Mouse (Mus musculus) CD8-positive naive resting alpha-beta T cell, adult 2 months (primary cell): ENCODE data around the gene Akr1b10.
"Not testable (repeated sequence)": the region's sequence is repeated elsewhere in the genome, so short reads cannot be mapped to it uniquely, and the experiment has no call there.

Experiments used
- DNase-seq, 2 experiments: peaks; one replicate each; pipeline ENCODE4 v3.0.0; 2022; ENCODE audit warnings: low read depth in 2 of 2, low spot score in 2 of 2

Akr1b10 gene

DNA sequence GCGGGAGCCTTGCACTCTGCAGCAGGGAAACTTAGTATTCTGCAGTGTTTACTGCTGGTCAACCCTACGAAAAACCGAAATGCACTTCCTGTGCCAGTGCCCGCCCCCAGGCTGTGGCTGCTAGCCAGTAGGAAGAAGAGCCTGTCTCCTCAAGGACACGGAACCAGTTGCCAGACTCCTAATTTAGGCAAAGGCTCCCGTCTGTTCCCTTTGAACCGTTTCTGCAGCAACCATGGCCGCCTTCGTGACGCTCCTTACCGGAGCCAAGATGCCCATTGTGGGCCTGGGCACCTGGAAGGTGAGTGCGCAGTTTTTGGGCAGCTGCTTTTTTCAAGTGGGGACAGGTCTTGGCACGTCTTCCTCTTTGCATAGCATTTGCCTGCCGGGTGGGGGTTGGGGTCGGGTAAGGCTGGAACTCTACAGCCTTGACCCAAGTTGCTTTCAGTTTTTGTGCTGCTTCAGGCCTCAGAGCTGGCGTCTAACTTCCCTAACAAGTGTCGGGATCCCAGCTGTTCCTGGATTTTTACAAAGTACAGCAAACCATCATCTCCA lies at the start of gene Akr1b10:
Gene Akr1b10 (plus strand): TSS at position 109 of the 552 bp plus-strand sequence.
- peak; percentile 51 to 57 for DNase-seq

DNA sequence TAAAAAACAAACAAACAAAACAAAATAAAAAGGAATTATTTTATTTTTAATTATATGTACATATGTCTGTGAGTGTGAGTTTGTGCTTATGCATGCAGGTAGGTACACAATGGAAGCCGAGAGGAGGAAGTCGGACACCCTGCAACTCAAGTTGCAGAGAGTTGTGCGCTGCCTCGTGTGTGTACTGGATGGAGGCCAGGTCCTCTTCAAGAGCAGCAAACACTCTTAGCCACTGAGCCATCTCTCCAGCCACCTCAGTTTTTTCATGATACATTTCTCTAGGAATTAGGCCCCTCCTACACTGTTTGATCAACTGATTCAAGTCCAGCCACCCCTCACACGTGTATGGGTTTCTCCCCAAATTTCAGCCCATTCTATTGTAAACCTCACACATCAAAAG lies 49.3 kb upstream of the Akr1b10 start:
- no peak for DNase-seq

DNA sequence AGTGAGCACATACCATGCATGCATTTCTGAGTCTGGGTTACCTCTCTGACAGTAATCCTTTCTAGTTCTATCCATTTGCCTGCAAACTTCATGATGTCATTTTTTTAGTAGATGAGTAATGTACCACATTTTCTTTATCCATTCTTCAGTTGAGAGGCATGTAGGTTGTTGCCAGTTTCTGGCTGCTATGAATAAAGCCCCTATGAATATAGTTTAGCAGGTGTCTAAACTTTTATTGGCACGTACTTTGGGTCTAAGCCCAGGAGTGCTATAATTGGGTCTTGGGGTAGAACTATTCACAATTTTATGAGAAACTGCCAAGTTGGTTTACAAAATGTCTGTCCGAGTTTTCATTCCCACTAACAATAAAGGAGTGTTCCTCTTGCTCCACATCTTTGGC lies 46.2 kb upstream of the Akr1b10 start:
- no peak for DNase-seq

GRCm38 (mm10) chr6:34341991-34342390 lies 42.0 kb upstream of the Akr1b10 start:
- DNase-seq: no peak

DNA sequence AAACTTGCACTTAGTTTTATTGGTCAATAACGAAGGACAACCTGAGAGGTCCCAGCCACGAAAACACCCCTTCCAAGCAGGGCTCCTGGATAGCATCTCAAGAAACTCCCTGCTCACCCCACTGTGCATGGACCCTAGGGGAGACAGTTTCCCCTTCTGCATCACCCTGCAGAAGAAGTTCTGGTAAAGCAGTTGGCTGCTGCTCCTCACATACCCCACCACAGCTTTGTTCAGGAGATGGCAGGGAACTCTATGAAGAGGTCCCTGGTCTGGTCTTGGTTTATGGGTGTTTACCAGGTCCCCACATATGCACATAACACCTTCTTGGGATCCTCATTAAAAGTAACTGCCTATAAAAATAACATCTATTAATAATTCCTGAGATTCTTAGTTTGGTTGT lies 41.5 kb upstream of the Akr1b10 start:
- no peak for DNase-seq

DNA sequence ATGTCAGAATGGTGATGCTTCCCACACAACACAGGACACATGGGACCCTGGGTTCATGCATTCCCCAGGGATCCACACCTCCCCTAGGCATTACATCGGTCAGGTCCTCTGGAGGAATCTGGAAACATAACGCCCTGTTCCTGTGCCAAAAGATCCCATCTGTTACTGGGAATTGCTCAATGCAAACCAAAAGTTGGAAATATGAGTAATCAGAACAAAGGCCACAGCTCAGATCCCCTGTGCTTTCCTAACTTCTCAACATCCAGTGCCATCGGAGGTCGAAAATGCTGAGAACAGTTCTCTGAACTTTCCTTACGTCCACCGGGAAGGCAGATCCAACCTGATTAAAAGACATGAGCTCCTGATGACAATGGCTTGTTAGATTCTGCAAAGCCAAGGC lies 40.6 kb upstream of the Akr1b10 start:
- no peak for DNase-seq

- no peak for DNase-seq
Measured at GRCm38 (mm10) chr6:34344135-34344850, 39.7 kb upstream of the Akr1b10 start.

DNA sequence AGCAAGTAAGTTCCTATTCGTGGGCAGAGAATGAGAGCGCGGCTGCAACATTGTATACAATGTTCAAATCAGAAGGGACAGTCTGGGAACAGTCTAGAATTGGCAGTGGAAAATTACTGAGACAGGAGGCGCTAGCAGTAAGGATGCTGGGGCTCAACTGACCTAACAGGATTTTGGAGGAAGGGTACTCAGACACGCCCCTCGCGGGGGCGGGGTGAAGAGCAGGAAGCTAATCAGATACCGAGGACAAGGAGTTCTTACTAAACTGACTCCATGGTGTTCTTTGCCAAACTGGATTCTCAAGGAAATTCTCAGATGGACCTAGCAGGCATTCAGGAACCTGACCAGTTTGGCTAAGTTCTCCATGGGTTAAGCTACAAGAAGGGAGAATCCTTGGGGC lies 39.1 kb upstream of the Akr1b10 start:
- no peak for DNase-seq

GRCm38 (mm10) chr6:34346096-34346898 lies 37.7 kb upstream of the Akr1b10 start:
- DNase-seq: peak; percentile 60 to 70

DNA sequence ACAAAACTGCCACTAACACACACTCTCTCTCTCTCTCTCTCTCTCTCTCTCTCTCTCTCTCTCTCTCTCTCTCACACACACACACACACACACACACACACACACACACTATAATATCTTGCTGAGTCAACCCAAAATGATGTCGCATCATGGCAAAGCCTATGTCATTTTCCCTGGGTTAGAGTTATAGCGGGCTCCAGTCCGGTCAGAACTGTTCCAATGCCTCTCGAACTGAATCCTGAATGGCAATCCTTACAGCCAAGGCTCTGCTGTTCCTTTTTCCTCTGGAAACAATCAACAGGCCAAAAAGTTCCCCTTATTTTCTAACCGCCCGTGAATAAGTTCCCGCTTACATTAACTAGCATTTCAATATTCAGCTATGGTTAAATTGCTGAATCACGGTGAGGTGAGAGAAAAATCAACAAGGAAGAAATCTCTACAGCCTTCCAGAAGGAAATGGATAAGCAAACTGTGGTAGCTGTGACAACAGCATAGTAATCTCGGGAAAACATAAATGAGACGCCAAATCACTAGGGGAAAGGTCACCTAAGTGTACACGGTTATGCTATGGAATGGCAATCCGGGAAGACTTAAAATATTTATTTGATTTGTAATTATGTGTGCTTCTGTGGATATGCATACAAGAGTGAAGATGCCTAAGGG lies 33.9 kb upstream of the Akr1b10 start:
- DNase-seq: no peak

- not testable (repeated sequence) for DNase-seq
Measured at GRCm38 (mm10) chr6:34351481-34351880, 32.5 kb upstream of the Akr1b10 start.

DNA sequence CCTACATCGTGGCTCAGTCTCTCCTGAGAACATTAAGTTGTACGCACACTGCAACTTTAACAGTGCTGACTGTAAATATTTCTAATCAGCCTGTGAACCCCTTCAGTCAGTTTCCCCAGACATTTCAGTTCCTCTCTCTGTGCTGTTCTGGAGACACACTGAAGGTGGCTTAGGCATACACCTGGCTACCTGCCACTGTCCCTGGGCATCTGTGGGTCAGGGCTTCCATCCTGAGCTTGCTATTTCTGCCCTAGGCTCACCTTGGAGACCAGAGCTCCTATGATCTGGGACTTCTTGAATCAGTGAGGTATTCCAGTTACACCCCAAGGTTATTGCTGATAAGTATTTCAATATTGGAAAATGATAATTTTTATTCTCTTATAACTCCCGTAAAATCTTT lies 31.6 kb upstream of the Akr1b10 start:
- no peak for DNase-seq

DNA sequence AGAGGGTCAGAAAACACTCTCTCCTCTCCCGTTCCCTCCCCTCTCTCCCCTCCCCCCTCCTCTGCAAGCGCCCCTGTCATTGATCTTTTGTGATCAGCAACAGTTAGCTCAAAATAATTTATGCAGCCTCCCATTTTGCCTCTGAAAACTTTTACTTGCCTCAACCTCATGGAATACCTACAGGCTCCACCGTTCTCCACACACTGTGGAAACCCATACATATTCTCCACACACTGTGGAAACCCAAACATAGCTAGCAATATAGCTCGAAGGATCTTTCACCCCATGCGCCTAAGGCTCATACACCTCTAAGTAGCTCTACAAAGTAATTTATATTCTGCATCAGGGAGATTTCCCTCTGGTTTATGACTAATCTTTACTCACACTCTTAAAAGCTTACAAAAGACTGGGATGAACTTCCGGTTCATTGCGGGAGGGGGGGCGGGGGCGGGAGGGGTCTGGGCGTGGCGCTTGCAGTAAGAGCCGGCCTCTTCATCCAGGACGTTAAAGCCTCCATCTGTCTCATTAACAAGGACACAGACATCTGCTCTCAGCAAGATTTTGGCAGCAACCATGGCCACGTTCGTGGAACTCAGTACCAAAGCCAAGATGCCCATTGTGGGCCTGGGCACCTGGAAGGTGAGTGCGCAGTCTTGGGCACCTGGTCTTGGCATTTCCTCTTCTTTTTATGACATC lies 30.2 kb upstream of the Akr1b10 start, which contains the start of gene Akr1b8:
Gene Akr1b8 (plus strand): TSS at position 462 of the 696 bp plus-strand sequence.
- no peak for DNase-seq

- no peak for DNase-seq
Measured at GRCm38 (mm10) chr6:34354354-34355348, 29.4 kb upstream of the Akr1b10 start.

DNA sequence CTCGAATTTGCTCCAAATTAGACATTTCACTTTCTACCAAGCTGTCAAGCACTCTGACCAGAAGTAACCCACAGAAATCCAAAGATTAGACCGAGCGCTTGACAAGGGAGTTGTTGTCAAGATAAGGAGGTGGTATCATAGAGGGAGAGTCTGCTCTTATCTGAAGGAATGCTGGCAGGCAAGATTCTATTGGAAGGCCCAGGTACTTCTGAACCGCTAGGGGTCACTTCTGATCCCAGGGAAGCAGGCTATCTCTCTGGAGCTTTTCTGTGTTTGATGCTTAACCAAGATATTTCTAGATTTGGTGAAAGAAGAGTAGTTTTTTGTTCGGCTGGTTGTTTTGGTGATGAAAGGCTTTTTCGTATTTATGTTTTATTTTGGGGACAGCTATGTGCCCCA lies 28.7 kb upstream of the Akr1b10 start:
- no peak for DNase-seq

DNA sequence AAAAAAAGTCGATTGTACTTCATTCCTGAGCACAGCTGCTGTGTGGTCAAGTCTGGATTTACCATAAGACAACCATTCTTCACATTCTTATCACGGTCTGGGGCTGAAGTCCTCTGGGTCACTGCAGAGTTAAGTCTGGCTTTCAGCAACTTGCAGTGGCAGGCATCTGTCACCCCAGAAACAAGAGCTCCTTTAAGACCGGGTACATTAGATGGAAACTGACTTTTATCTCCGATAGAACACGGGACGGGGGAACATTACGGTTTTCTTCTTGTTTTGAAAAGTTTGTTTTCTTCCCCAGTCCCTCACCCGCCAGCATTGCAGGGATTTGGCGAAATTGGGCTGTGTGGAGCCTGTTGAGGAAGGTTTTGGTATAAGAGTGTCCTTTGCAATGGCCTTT lies 28.2 kb upstream of the Akr1b10 start:
- no peak for DNase-seq

- DNase-seq: no peak
Measured at GRCm38 (mm10) chr6:34364217-34365136, 19.5 kb upstream of the Akr1b10 start.

- DNase-seq: no peak
Measured at GRCm38 (mm10) chr6:34367998-34368397, 16.0 kb upstream of the Akr1b10 start.

GRCm38 (mm10) chr6:34370081-34370480 lies 13.9 kb upstream of the Akr1b10 start:
- DNase-seq: no peak
